Mouse (Mus musculus): ENCODE measurements at regions not wholly inside any gene's neighbourhood (a gene's known extent, or its start where the extent isn't known, plus 50 kb on each side); places are given as distances from the start of the nearest gene placed in this dataset.
"Not testable (repeated sequence)": the region's sequence is repeated elsewhere in the genome, so short reads cannot be mapped to it uniquely, and the experiment has no call there.

- in situ Hi-C loops (cut with MboI, MseI): no loop called here
These were observed 414.3 kb downstream of the Gtdc1 start for GRCm38 (mm10) chr2:44513080-44513724.

GRCm38 (mm10) chr2:44512334-44512733 lies 415.1 kb downstream of the Gtdc1 start:
- in situ Hi-C loops (cut with MboI, MseI): no loop called here

- in situ Hi-C loops (cut with MboI, MseI): loop anchor here in 1 of 2 experiments (5.0 kb wide), 1 partner anchor 63 kb away; no protein-coding TSS in a partner anchor
These were observed 418.4 kb downstream of the Gtdc1 start for GRCm38 (mm10) chr2:44509101-44509500.

- in situ Hi-C loops (cut with MboI, MseI): no loop called here
These were observed 423.2 kb downstream of the Gtdc1 start for GRCm38 (mm10) chr2:44504273-44504672.

- in situ Hi-C loops (cut with MboI, MseI): not testable (repeated sequence)
These were observed 436.7 kb downstream of the Gtdc1 start for GRCm38 (mm10) chr2:44490806-44491205.

GRCm38 (mm10) chr2:44490230-44490629 lies 437.2 kb downstream of the Gtdc1 start:
- in situ Hi-C loops (cut with MboI, MseI): no loop called here

GRCm38 (mm10) chr2:44485880-44486279 lies 441.6 kb downstream of the Gtdc1 start:
- in situ Hi-C loops (cut with MboI, MseI): no loop called here

GRCm38 (mm10) chr2:44479746-44480145 lies 447.7 kb downstream of the Gtdc1 start:
- in situ Hi-C loops (cut with MboI, MseI): no loop called here

GRCm38 (mm10) chr2:44475456-44475855 lies 452.0 kb downstream of the Gtdc1 start:
- in situ Hi-C loops (cut with MboI, MseI): no loop called here

- in situ Hi-C loops (cut with MboI, MseI): no loop called here
These were observed 452.8 kb downstream of the Gtdc1 start for GRCm38 (mm10) chr2:44474653-44475052.

- in situ Hi-C loops (cut with MboI, MseI): no loop called here
These were observed 456.1 kb downstream of the Gtdc1 start for GRCm38 (mm10) chr2:44471381-44471780.

- in situ Hi-C loops (cut with MboI, MseI): no loop called here
These were observed 456.5 kb downstream of the Gtdc1 start for GRCm38 (mm10) chr2:44470953-44471352.

GRCm38 (mm10) chr2:44464631-44465030 lies 462.8 kb downstream of the Gtdc1 start:
- in situ Hi-C loops (cut with MboI, MseI): no loop called here

GRCm38 (mm10) chr2:44462619-44463329 lies 464.7 kb downstream of the Gtdc1 start:
- in situ Hi-C loops (cut with MboI, MseI): no loop called here

GRCm38 (mm10) chr2:44461289-44462250 lies 465.9 kb downstream of the Gtdc1 start:
- in situ Hi-C loops (cut with MboI, MseI): no loop called here

- in situ Hi-C loops (cut with MboI, MseI): no loop called here
These were observed 478.0 kb downstream of the Gtdc1 start for GRCm38 (mm10) chr2:44449471-44449870.

Data from T-helper 17 cell (primary cell).